Mouse (Mus musculus): ENCODE data around the gene Kndc1.

- no peak for TF ChIP-seq EP300 (IDR thresholded peaks at IDR 0.05; ENCODE audit: insufficient read depth, low read depth, low read length)
- no peak for TF ChIP-seq POLR2A (IDR thresholded peaks at IDR 0.05; ENCODE audit: insufficient read depth, low read depth, low read length)
These were observed 23.8 kb downstream of the Kndc1 start for GRCm38 (mm10) chr7:139918262-139918661.

All from heart, adult 2 months (tissue).